Mouse (Mus musculus) kidney, adult 9 months (tissue): ENCODE measurements at regions not wholly inside any gene's neighbourhood (a gene's known extent, or its start where the extent isn't known, plus 50 kb on each side); places are given as distances from the start of the nearest gene placed in this dataset.

Source experiments
- DNase-seq: peaks from one replicate; pipeline ENCODE4 v3.0.0; 2022

GRCm38 (mm10) chr3:149496122-149496521, 505.8 kb upstream of the Adgrl2 start:
- no peak for DNase-seq

- no peak for DNase-seq
Measured at GRCm38 (mm10) chr3:149488147-149488546, 497.8 kb upstream of the Adgrl2 start.

- no peak for DNase-seq
Measured at GRCm38 (mm10) chr3:149485406-149485805, 495.1 kb upstream of the Adgrl2 start.

GRCm38 (mm10) chr3:149484319-149484718, 494.0 kb upstream of the Adgrl2 start:
- no peak for DNase-seq

GRCm38 (mm10) chr3:149476151-149476550, 485.8 kb upstream of the Adgrl2 start:
- DNase-seq = no peak

GRCm38 (mm10) chr3:149466973-149467372, 476.6 kb upstream of the Adgrl2 start:
- DNase-seq = no peak

GRCm38 (mm10) chr3:149464603-149465002, 474.2 kb upstream of the Adgrl2 start:
- peak; percentile 2 for DNase-seq

- no peak for DNase-seq
Measured at GRCm38 (mm10) chr3:149462121-149462541, 471.8 kb upstream of the Adgrl2 start.

- no peak for DNase-seq
Measured at GRCm38 (mm10) chr3:149461613-149462012, 471.3 kb upstream of the Adgrl2 start.

- DNase-seq = no peak
Measured at GRCm38 (mm10) chr3:149449376-149449775, 459.0 kb upstream of the Adgrl2 start.

GRCm38 (mm10) chr3:149445991-149446564, 455.7 kb upstream of the Adgrl2 start:
- no peak for DNase-seq

- peak; percentile 31 for DNase-seq
Measured at GRCm38 (mm10) chr3:149444854-149445577, 454.7 kb upstream of the Adgrl2 start.

GRCm38 (mm10) chr3:149444377-149444776, 454.0 kb upstream of the Adgrl2 start:
- DNase-seq = no peak

GRCm38 (mm10) chr3:149441227-149441626, 450.9 kb upstream of the Adgrl2 start:
- no peak for DNase-seq

GRCm38 (mm10) chr3:149437763-149438162, 447.4 kb upstream of the Adgrl2 start:
- DNase-seq = peak; percentile 41

GRCm38 (mm10) chr3:149436944-149437343, 446.6 kb upstream of the Adgrl2 start:
- no peak for DNase-seq

- DNase-seq = peak; percentile 5
Measured at GRCm38 (mm10) chr3:149436420-149436819, 446.1 kb upstream of the Adgrl2 start.

- no peak for DNase-seq
Measured at GRCm38 (mm10) chr3:149431795-149432194, 441.4 kb upstream of the Adgrl2 start.

- DNase-seq = peak; percentile 5
Measured at GRCm38 (mm10) chr3:149426023-149426759, 435.8 kb upstream of the Adgrl2 start.

- DNase-seq = no peak
Measured at GRCm38 (mm10) chr3:149424306-149424705, 434.0 kb upstream of the Adgrl2 start.

- DNase-seq = no peak
Measured at GRCm38 (mm10) chr3:149423491-149423890, 433.1 kb upstream of the Adgrl2 start.

GRCm38 (mm10) chr3:149415081-149415480, 424.7 kb upstream of the Adgrl2 start:
- DNase-seq = no peak

- DNase-seq = no peak
Measured at GRCm38 (mm10) chr3:149413114-149413513, 422.8 kb upstream of the Adgrl2 start.

- no peak for DNase-seq
Measured at GRCm38 (mm10) chr3:149410518-149410917, 420.2 kb upstream of the Adgrl2 start.
